Mouse (Mus musculus) bone marrow, adult 2 months (tissue): ENCODE data around the gene Olfr639.

Experiments
- CTCF ChIP-seq: fragments of 200-500 bp; IDR thresholded peaks from 2 replicates; pipeline ENCODE4 v1.5.1; 2011; ENCODE audit warnings: low read length, control low read depth; ENCODE audit not compliant: control insufficient read depth, insufficient read depth
- POLR2A ChIP-seq: fragments of 200-500 bp; IDR thresholded peaks from 2 replicates; pipeline ENCODE4 v1.6.1; 2011; ENCODE audit warnings: low read depth, mild to moderate bottlenecking, control low read depth, low read length, borderline replicate concordance; ENCODE audit not compliant: control insufficient read depth

GRCm38 (mm10) chr7:104050745-104051144, 33.6 kb upstream of the Olfr639 start:
- TF ChIP-seq CTCF (no peak), POLR2A (no peak)
